Mouse (Mus musculus): Measurements from ENCODE around the gene Mcf2l.

- TF ChIP-seq CTCF (IDR thresholded peaks at IDR 0.05; ENCODE audit: low read depth, low read length) (no peak), GATA1 (IDR thresholded peaks at IDR 0.05; ENCODE audit: borderline replicate concordance, low read length) (no peak)
Measured at GRCm38 (mm10) chr8:13027615-13028014, 154.0 kb downstream of the Mcf2l start.

Data from G1E (cell line).